Mouse (Mus musculus) CH12.LX (cell line): ENCODE results near the gene Rnase13. TPM values are rescaled to one million over a fixed set of nuclear protein-coding genes. Genes with fewer than 3 reads are reported as not detected.

Experiments
- DNase-seq: peaks from one replicate; pipeline ENCODE4 v3.0.0-alpha.2; 2013; ENCODE audit errors: extremely low read depth
- H3K27ac ChIP-seq: 2 replicates; pipeline ENCODE4 v1.5.1; 2012; ENCODE audit warnings: low read depth, mild to moderate bottlenecking, control low read depth, moderate library complexity; ENCODE audit not compliant: insufficient read depth
- H3K27me3 ChIP-seq: replicated peaks from 2 replicates; pipeline ENCODE3; 2012; ENCODE audit warnings: inconsistent platforms
- H3K36me3 ChIP-seq, 2 experiments: replicated peaks in 1 of 2; 2 replicates each; pipeline versions ENCODE3 to v1.6.1; 2012; ENCODE audit warnings: inconsistent platforms in 1 of 2, low read length in 1 of 2, mild to moderate bottlenecking in 1 of 2, mixed read lengths in 1 of 2, moderate library complexity in 1 of 2; ENCODE audit not compliant: control insufficient read depth in 1 of 2, insufficient read depth in 1 of 2
- H3K4me1 ChIP-seq, 2 experiments: 2 replicates each; pipeline ENCODE4 v1.6.1; 2012; ENCODE audit warnings: inconsistent platforms in 1 of 2, moderate library complexity in 1 of 2; ENCODE audit not compliant: insufficient read depth in 2 of 2, control insufficient read depth in 1 of 2
- H3K4me2 ChIP-seq: 2 replicates; pipeline ENCODE4 v1.6.1; 2012; ENCODE audit warnings: low read depth, mild to moderate bottlenecking, control low read depth; ENCODE audit not compliant: poor library complexity, insufficient read depth, severe bottlenecking
- H3K4me3 ChIP-seq, 3 experiments: fragments of 150-350 bp in 1 of 3; sonication (generic) in 1 of 3; replicated peaks in 1 of 3; 2 replicates each; pipeline versions ENCODE3 to v1.5.1; 2011 to 2012; ENCODE audit warnings: low read depth in 2 of 3, low read length in 2 of 3, mild to moderate bottlenecking in 2 of 3, moderate library complexity in 2 of 3, control low read depth in 1 of 3, improper control_type of control experiment in 1 of 3, inconsistent platforms in 1 of 3, mixed read lengths in 1 of 3; ENCODE audit not compliant: poor library complexity in 1 of 3
- H3K79me2 ChIP-seq: replicated peaks from 2 replicates; pipeline ENCODE4 v1.6.1; 2012; ENCODE audit warnings: mild to moderate bottlenecking, moderate library complexity; ENCODE audit not compliant: control insufficient read depth, poor library complexity, insufficient read depth, severe bottlenecking; ENCODE audit errors: extremely low read depth
- H3K9ac ChIP-seq: 2 replicates; pipeline ENCODE4 v1.6.1; 2012; ENCODE audit warnings: low read depth, mild to moderate bottlenecking, control low read depth, moderate library complexity; ENCODE audit not compliant: insufficient read depth
- H3K9me3 ChIP-seq: replicated peaks from 2 replicates; pipeline ENCODE3; 2012; ENCODE audit warnings: low read length, inconsistent platforms, mixed read lengths
- BHLHE40 ChIP-seq: IDR thresholded peaks from 2 replicates; pipeline ENCODE4 v1.6.1; 2011; ENCODE audit warnings: mild to moderate bottlenecking, low read depth, low read length, improper control_type of control experiment
- EP300 ChIP-seq: IDR thresholded peaks from 2 replicates; pipeline ENCODE4 v1.6.1; 2011; ENCODE audit warnings: low read length, improper control_type of control experiment
- HCFC1 ChIP-seq: IDR thresholded peaks from 2 replicates; pipeline ENCODE4 v1.6.1; 2012; ENCODE audit warnings: low read depth, mild to moderate bottlenecking, inconsistent platforms, low read length, improper control_type of control experiment
- IRF4 ChIP-seq: IDR thresholded peaks from 2 replicates; pipeline ENCODE4 v1.6.1; 2014; ENCODE audit warnings: low read depth, mild to moderate bottlenecking, inconsistent platforms, low read length, improper control_type of control experiment
- JUND ChIP-seq: conservative IDR thresholded peaks from 2 replicates; pipeline ENCODE4 v1.6.1; 2011; ENCODE audit warnings: low read depth, low read length, improper control_type of control experiment
- KAT2A ChIP-seq: IDR thresholded peaks from 2 replicates; pipeline ENCODE4 v1.6.1; 2012; ENCODE audit warnings: low read length, improper control_type of control experiment, inconsistent platforms; ENCODE audit not compliant: insufficient replicate concordance
- MAFK ChIP-seq: IDR thresholded peaks from 2 replicates; pipeline ENCODE4 v1.6.1; 2011; ENCODE audit warnings: low read length, improper control_type of control experiment; ENCODE audit not compliant: insufficient replicate concordance
- MAX ChIP-seq: IDR thresholded peaks from 2 replicates; pipeline ENCODE4 v1.6.1; 2011; ENCODE audit warnings: low read length, improper control_type of control experiment
- MAZ ChIP-seq: IDR thresholded peaks from 2 replicates; pipeline ENCODE4 v1.6.1; 2012; ENCODE audit warnings: low read depth, mild to moderate bottlenecking, inconsistent platforms, low read length, improper control_type of control experiment, moderate library complexity
- MXI1 ChIP-seq: IDR thresholded peaks from 2 replicates; pipeline ENCODE4 v1.6.1; 2011; ENCODE audit warnings: mild to moderate bottlenecking, low read depth, low read length, improper control_type of control experiment
- NELFE ChIP-seq: IDR thresholded peaks from 2 replicates; pipeline ENCODE4 v1.6.1; 2011; ENCODE audit warnings: low read depth, low read length, improper control_type of control experiment
- NRF1 ChIP-seq: IDR thresholded peaks from 2 replicates; pipeline ENCODE4 v1.6.1; 2014; ENCODE audit warnings: low read depth, mild to moderate bottlenecking, inconsistent platforms, low read length, improper control_type of control experiment, moderate library complexity
- POLR2A ChIP-seq: IDR thresholded peaks from 2 replicates; pipeline ENCODE4 v1.6.1; 2011; ENCODE audit warnings: low read depth, mild to moderate bottlenecking, improper control_type of control experiment, low read length
- RAD21 ChIP-seq: IDR thresholded peaks from 2 replicates; pipeline ENCODE4 v1.6.1; 2011; ENCODE audit warnings: low read depth, mild to moderate bottlenecking, low read length, improper control_type of control experiment, moderate library complexity
- TBP ChIP-seq: conservative IDR thresholded peaks from 2 replicates; pipeline ENCODE4 v1.6.1; 2011; ENCODE audit warnings: low read depth, low read length, improper control_type of control experiment
- TCF12 ChIP-seq: IDR thresholded peaks from 2 replicates; pipeline ENCODE4 v1.6.1; 2014; ENCODE audit warnings: low read depth, mild to moderate bottlenecking, inconsistent platforms, low read length, improper control_type of control experiment
- ZNF384 ChIP-seq: IDR thresholded peaks from 2 replicates; pipeline ENCODE4 v1.6.1; 2012; ENCODE audit warnings: low read depth, low read length, improper control_type of control experiment, inconsistent platforms
- dilution Hi-C: fragments of 300-500 bp; cut with MboI; formaldehyde crosslinking; loops from 2 replicates; pipeline ENCODE4 v1.14.3; 2020; ENCODE audit warnings: low sequenced_read_pairs; ENCODE audit not compliant: extremely low pct_unique_long_range_greater_than_20kb, extremely low pct_ligation_motif_present
- in situ Hi-C: fragments of 300-500 bp; cut with MboI; formaldehyde crosslinking; loops from 3 replicates; pipeline ENCODE4 v1.14.3; 2019; ENCODE audit warnings: low sequenced_read_pairs, low pct_ligation_motif_present, low pct_unique_long_range_greater_than_20kb, mixed read lengths
- polyA plus RNA-seq: library from polyadenylated mRNA; unstranded; fragments of >175 nt; gene quantifications from 2 replicates; pipeline ENCODE4 v1.2.1, GENCODE M21; 2012; ENCODE audit warnings: low read depth; ENCODE audit not compliant: insufficient read length
- total RNA-seq, 2 experiments: library from RNA; depleted of rRNA; stranded (reverse); fragments of 300-350 nt in 1 of 2; fragments of >200 nt in 1 of 2; gene quantifications; 2 replicates each; pipeline ENCODE4 v1.2.3; 2012 to 2014

The Rnase13 gene
- total and polyA plus RNA-seq, 3 experiments: not detected

- in situ Hi-C loops (no loop called here), dilution Hi-C loops (no loop called here)
- H3K27ac ChIP-seq: no peak overlapping the region
- H3K79me2 ChIP-seq: no peaks in the 10 kb centered on the region
- H3K4me3 ChIP-seq: no peak overlapping the region
- peaks cover 25 to 61% of the 10 kb centered on the region in 2 experiments for H3K36me3 ChIP-seq
- H3K9me3 ChIP-seq: no peaks in the 10 kb centered on the region
- TF ChIP-seq TCF12 (no peak), IRF4 (no peak), NRF1 (no peak), RAD21 (no peak)
- TF ChIP-seq, all 38 proteins: peak for 0
- no peak for DNase-seq
- H3K9ac ChIP-seq: no peak overlapping the region
- no peak overlapping the region for H3K4me2 ChIP-seq
- H3K27me3 ChIP-seq: no peaks in the 10 kb centered on the region
- no peaks in the 10 kb centered on the region; a peak in 1 of 4 replicates for H3K4me1 ChIP-seq
Measured at GRCm38 (mm10) chr14:51895071-51895470, 27.5 kb downstream of the Rnase13 start.

- no peak for DNase-seq
- Histone ChIP-seq H3K27me3 (no peaks in the 10 kb centered on the region), H3K4me1 (peaks cover 0 to 5% of the 10 kb centered on the region in 2 experiments; a peak in 1 of 4 replicates), H3K79me2 (no peaks in the 10 kb centered on the region), H3K9me3 (no peaks in the 10 kb centered on the region), H3K36me3 (peaks cover 37 to 73% of the 10 kb centered on the region in 2 experiments), H3K4me2 (no peak overlapping the region)
- in situ Hi-C loops (no loop called here), dilution Hi-C loops (no loop called here)
- TF ChIP-seq KAT2A (no peak), BHLHE40 (no peak), JUND (no peak), MAFK (no peak), HCFC1 (no peak), NELFE (no peak), MXI1 (no peak), POLR2A (no peak), EP300 (no peak), TBP (no peak), IRF4 (no peak), ZNF384 (no peak), MAZ (no peak), MAX (no peak)
- TF ChIP-seq, all 38 proteins: peak for 0
- no peak overlapping the region for H3K9ac ChIP-seq
- H3K4me3 ChIP-seq: no peak overlapping the region
- no peak overlapping the region for H3K27ac ChIP-seq
Measured at GRCm38 (mm10) chr14:51893809-51894208, 28.8 kb downstream of the Rnase13 start.
